ENCODE assay signal across 24 mouse cellular contexts in genomic region chr8:48514230-48514629, GRCm38 (mm10).
"Had no signal": no experiment of that assay in that cellular context is flagged by ENCODE, and none has a peak within 500 bp of the region (broad histone marks: within the 10 kb centered on the region; RNA-seq: fewer than 3 reads in every experiment).

No protein-coding gene starts in this region.

- H3K27ac ChIP-seq: heart, adult 2 months; heart, embryonic 13.5 days; heart, embryonic 15.5 days; hindbrain, embryonic 13.5 days; hindbrain, embryonic 15.5 days; hindbrain, postnatal 0 days; kidney, postnatal 0 days; limb, embryonic 13.5 days; limb, embryonic 15.5 days; liver, embryonic 12.5 days had no signal

- H3K9me3 ChIP-seq: heart, embryonic 13.5 days; heart, embryonic 15.5 days; hindbrain, embryonic 13.5 days; hindbrain, embryonic 15.5 days; limb, embryonic 13.5 days; limb, embryonic 15.5 days; liver, embryonic 12.5 days had no signal

- ATAC-seq: forebrain, postnatal 0 days; hindbrain, postnatal 0 days; intestine, embryonic 16.5 days; liver, embryonic 12.5 days had no signal

- H3K4me1 ChIP-seq: limb, embryonic 15.5 days; liver, embryonic 12.5 days had no signal

- H3K36me3 ChIP-seq: heart, embryonic 13.5 days; heart, embryonic 15.5 days; hindbrain, embryonic 13.5 days; hindbrain, embryonic 15.5 days; limb, embryonic 15.5 days; liver, embryonic 12.5 days had no signal

- H3K27me3 ChIP-seq: heart, embryonic 13.5 days; heart, embryonic 15.5 days; hindbrain, embryonic 13.5 days; hindbrain, embryonic 15.5 days; limb, embryonic 13.5 days; limb, embryonic 15.5 days; liver, embryonic 12.5 days had no signal

- DNase-seq: forebrain, postnatal 0 days; gastrocnemius, postnatal 14 days; gastrocnemius, postnatal 36 days; heart, adult 11 months; heart, adult 2 months; heart, postnatal 14 days; heart, postnatal 36 days; kidney, adult 11 months; kidney, adult 2 months; kidney, postnatal 36 days; layer of hippocampus, adult 9-11 months; layer of hippocampus, postnatal 36 days; left cerebral cortex, postnatal 4 days had no signal

- H3K4me2 ChIP-seq: heart, embryonic 11.5 days; heart, embryonic 13.5 days; heart, embryonic 15.5 days; hindbrain, embryonic 13.5 days; hindbrain, embryonic 15.5 days; limb, embryonic 13.5 days; limb, embryonic 15.5 days; liver, embryonic 12.5 days had no signal

- H3K4me3 ChIP-seq: heart, adult 2 months; heart, embryonic 13.5 days; heart, embryonic 15.5 days; hindbrain, embryonic 13.5 days; hindbrain, embryonic 15.5 days; limb, embryonic 13.5 days; limb, embryonic 15.5 days; liver, embryonic 12.5 days had no signal

- H3K9ac ChIP-seq: forebrain, postnatal 0 days; heart, embryonic 13.5 days; heart, embryonic 15.5 days; hindbrain, embryonic 13.5 days; hindbrain, embryonic 15.5 days; limb, embryonic 13.5 days; limb, embryonic 15.5 days; liver, embryonic 12.5 days had no signal
